Mouse (Mus musculus) central nervous system, embryonic 11.5 days (tissue): ENCODE measurements around the gene Ugt1a9. TPM values are rescaled to one million over a fixed set of nuclear protein-coding genes. Genes with fewer than 3 reads are reported as not detected.

Experiments
- polyA plus RNA-seq: library from polyadenylated mRNA; depleted of rRNA; stranded (reverse); fragments of >200 nt; gene quantifications from 2 replicates; pipeline ENCODE4 v1.2.3, GENCODE M21; 2012; rRNA removed

The Ugt1a9 gene
- not detected in 2 replicates for polyA plus RNA-seq

GRCm38 (mm10) chr1:88070495-88070894 lies at the start of gene Ugt1a9:
Gene Ugt1a9, plus strand, starts transcription at chr1:88070800.

GRCm38 (mm10) chr1:88055088-88055487 lies 15.5 kb upstream of the Ugt1a9 start, which contains the start of gene Ugt1a10:
Gene Ugt1a10, plus strand, starts transcription at chr1:88055388.

GRCm38 (mm10) chr1:88087513-88087912 lies 16.9 kb downstream of the Ugt1a9 start, which contains the start of gene Ugt1a8:
Gene Ugt1a8, plus strand, starts transcription at chr1:88087813.

GRCm38 (mm10) chr1:88094941-88095492 lies 24.4 kb downstream of the Ugt1a9 start, which contains the start of gene Ugt1a7c:
Gene Ugt1a7c, plus strand, starts transcription at chr1:88095062.

GRCm38 (mm10) chr1:88103019-88103418 lies 32.4 kb downstream of the Ugt1a9 start, which contains the start of gene Ugt1a6b:
Gene Ugt1a6b, plus strand, starts transcription at chr1:88103252.

GRCm38 (mm10) chr1:88134457-88135011 lies 63.9 kb downstream of the Ugt1a9 start, which contains the start of gene Ugt1a6a:
Gene Ugt1a6a, plus strand, starts transcription at chr1:88134809.

GRCm38 (mm10) chr1:88165711-88166110 lies 95.1 kb downstream of the Ugt1a9 start, which contains the start of gene Ugt1a5:
Gene Ugt1a5, plus strand, starts transcription at chr1:88166012.

GRCm38 (mm10) chr1:88200456-88200855 lies 129.9 kb downstream of the Ugt1a9 start, which contains the start of gene Ugt1a2:
Gene Ugt1a2, plus strand, starts transcription at chr1:88200601.

GRCm38 (mm10) chr1:88205294-88205922 lies 134.8 kb downstream of the Ugt1a9 start, which contains the start of gene Dnajb3:
Gene Dnajb3, minus strand, starts transcription at chr1:88205782.

GRCm38 (mm10) chr1:88211812-88212211 lies 141.2 kb downstream of the Ugt1a9 start, which contains the start of gene Ugt1a1:
Gene Ugt1a1, plus strand, starts transcription at chr1:88211959.

GRCm38 (mm10) chr1:88226670-88227379 lies 156.2 kb downstream of the Ugt1a9 start, which contains the start of gene Mroh2a:
Gene Mroh2a, plus strand, starts transcription at chr1:88226986.

Other genes with a start within 250 kb of the Ugt1a9 start
- gene Dgkd, start 217.5 kb upstream of the Ugt1a9 start, polyA plus RNA-seq = 39.4 and 39.7 TPM in 2 replicates
- 19.9 and 29.0 TPM in 2 replicates for gene Usp40, start 62.2 kb upstream of the Ugt1a9 start, polyA plus RNA-seq
- not detected in 2 replicates for gene Ugt1a10, start 15.4 kb upstream of the Ugt1a9 start, polyA plus RNA-seq
- gene Ugt1a8, start 17.0 kb downstream of the Ugt1a9 start, polyA plus RNA-seq = not detected in 2 replicates
- 0.53 and 0.65 TPM in 2 replicates for gene Ugt1a7c, start 24.3 kb downstream of the Ugt1a9 start, polyA plus RNA-seq
- gene Ugt1a6b, start 32.5 kb downstream of the Ugt1a9 start, polyA plus RNA-seq = 0.07 TPM in 1 of 2 replicates, not detected in the other
- 0.29 and 0.59 TPM in 2 replicates for gene Ugt1a6a, start 64.0 kb downstream of the Ugt1a9 start, polyA plus RNA-seq
- gene Ugt1a5, start 95.2 kb downstream of the Ugt1a9 start, polyA plus RNA-seq = 0.04 TPM in 1 of 2 replicates, not detected in the other
- gene Ugt1a2, start 129.8 kb downstream of the Ugt1a9 start, polyA plus RNA-seq = 0.06 TPM in 1 of 2 replicates, not detected in the other
- gene Dnajb3, start 135.0 kb downstream of the Ugt1a9 start, polyA plus RNA-seq = 8.1 and 9.4 TPM in 2 replicates
- gene Ugt1a1, start 141.2 kb downstream of the Ugt1a9 start, polyA plus RNA-seq = 0.12 TPM in 1 of 2 replicates, not detected in the other
- 0.10 TPM in 1 of 2 replicates, not detected in the other for gene Mroh2a, start 156.2 kb downstream of the Ugt1a9 start, polyA plus RNA-seq
- gene Hjurp, start 206.8 kb downstream of the Ugt1a9 start, polyA plus RNA-seq = 257 and 303 TPM in 2 replicates
- gene Trpm8, start 206.9 kb downstream of the Ugt1a9 start, polyA plus RNA-seq = 0.02 TPM in 2 replicates